Mouse (Mus musculus) thymus, postnatal 4 days (tissue): ENCODE data around the gene Tbc1d10c.

Experiments
- DNase-seq: peaks from one replicate; pipeline ENCODE4 v3.0.0; 2021

Gene Tbc1d10c

GRCm38 (mm10) chr19:4189051-4189620, 1.9 kb downstream of the Tbc1d10c start:
- DNase-seq = peak; percentile 43

- peak; percentile 17 for DNase-seq
These were observed 3.8 kb downstream of the Tbc1d10c start for GRCm38 (mm10) chr19:4187303-4187702.

- DNase-seq = peak; percentile 87
These were observed 5.8 kb downstream of the Tbc1d10c start for GRCm38 (mm10) chr19:4184976-4185975.

DNA sequence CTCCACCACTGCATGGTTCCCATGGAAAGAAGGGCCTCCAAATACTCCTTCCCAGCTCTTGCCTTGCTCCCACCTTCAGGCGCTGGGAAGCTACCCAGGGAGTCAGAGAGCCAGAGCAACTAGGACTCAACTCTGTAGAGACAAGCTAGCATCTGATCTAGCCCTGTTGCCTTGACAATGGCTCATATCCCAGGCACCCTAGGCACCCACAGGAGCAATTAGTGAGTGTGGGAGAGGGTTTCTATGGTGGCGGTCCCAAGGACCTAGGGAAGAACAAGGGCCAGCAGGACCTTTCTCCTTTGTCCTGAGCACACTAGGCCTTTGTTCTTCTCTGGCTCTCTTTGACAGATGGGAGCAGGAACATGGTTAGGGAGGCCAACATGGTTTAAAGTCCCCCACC, 7.4 kb downstream of the Tbc1d10c start:
- no peak for DNase-seq

DNA sequence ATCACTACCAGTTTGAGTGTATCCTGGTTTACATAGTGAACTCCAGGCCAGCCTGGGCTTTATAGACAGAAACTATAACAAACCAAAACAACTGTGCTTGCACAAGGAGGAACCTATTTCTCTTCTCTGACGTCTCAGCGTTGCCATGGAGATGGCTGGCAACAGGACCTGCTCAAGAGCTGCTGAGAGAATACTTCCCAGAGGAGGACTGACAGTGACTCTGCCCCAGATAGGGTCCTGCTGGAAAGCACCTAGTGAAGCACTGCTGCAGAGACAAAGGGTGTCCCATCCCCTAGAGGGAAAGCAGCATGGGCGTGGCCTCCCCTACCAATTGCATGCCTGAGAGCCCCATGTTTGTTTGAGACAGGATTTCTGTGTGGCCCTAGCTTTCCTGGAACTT, 9.2 kb downstream of the Tbc1d10c start:
- DNase-seq = peak; percentile 63

DNA sequence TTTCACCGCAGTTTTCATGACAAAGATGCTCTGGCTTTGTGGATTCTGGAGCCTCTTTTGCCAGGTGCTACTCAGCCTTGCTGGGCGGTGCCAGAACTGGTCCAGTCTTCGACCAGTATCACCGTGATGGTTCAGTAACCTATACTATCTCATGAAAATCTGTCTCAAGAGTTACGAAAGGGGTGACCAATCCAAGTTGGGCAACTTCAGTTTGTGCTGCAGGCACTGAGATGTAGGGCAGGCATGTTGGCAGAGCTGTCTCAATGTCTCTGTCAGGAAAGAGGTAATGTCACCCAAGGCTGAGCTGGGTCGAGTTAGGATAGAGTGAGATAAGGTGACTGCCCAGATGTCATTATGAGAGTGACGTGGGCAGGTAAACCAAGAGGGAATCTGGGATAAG, 10.7 kb downstream of the Tbc1d10c start:
- no peak for DNase-seq

- no peak for DNase-seq
These were observed 15.6 kb downstream of the Tbc1d10c start, which contains the start of gene Carns1 for GRCm38 (mm10) chr19:4175368-4175947. Gene Carns1 (minus strand): TSS chr19:4175479.

DNA sequence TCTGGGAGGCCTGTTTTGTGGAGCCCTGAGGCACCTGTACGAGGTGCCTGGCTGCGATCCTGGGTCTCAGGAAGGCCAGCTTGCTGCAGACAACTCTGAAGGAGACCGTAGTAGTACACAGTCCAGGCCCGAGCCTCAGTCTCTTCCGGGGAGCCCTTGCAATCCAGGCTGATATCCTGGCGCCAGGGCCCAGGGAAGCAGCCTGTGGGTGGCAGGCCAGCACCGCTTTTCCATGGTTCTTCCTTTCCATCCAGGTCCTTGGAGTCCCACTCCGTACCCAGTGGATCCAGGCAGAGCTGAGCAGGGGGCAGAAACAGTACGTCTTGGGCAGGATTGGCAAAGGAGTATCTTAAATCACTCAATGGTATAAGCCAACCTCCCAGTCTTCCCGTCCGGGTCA, 18.2 kb downstream of the Tbc1d10c start:
- no peak for DNase-seq

- no peak for DNase-seq
These were observed 19.4 kb downstream of the Tbc1d10c start for GRCm38 (mm10) chr19:4171393-4172290.

- no peak for DNase-seq
These were observed 20.2 kb downstream of the Tbc1d10c start for GRCm38 (mm10) chr19:4170723-4171392.

- no peak for DNase-seq
These were observed 21.3 kb downstream of the Tbc1d10c start for GRCm38 (mm10) chr19:4169810-4170209.

- DNase-seq = peak; percentile 99
These were observed 21.7 kb downstream of the Tbc1d10c start for GRCm38 (mm10) chr19:4169378-4169784.

DNA sequence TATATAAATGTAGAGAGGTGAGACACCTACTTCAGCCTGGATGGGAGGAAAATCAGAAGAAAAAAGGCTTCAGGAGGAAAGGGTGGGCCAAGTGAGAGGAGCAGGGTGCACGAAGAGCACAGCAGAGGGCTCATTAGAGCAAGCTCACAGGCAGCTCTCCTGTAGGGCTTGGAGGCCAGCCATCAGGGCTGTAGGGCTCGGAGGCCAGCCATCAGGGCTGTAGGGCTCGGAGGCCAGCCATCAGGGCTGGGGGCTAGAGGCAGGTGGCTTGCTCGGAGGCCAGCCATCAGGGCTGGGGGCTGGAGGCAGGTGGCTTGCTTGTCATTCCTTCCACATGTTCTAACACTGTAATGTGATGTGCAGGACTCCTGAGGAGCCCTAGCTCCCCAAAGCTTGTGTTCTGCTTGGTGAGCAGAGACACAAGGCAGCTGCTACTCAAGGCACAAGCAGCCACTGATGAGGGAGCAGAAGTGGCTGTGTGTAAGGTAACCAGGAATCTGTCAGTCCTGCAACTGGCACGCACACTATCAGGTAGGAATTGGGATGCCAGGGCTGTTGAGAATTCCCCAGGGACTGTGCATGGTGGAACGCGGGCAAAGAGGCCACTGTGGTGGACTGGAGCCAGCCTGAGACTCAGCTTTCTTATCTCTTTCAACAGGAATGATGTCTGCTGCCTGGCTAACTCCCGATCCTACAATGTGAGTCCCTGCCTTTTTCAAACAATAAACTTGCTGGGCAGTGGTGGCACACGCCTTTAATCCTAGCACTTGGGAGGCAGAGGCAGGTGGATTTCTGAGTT, 24.2 kb downstream of the Tbc1d10c start:
- DNase-seq = no peak

GRCm38 (mm10) chr19:4164721-4165120, 26.4 kb downstream of the Tbc1d10c start:
- no peak for DNase-seq

GRCm38 (mm10) chr19:4164100-4164499, 27.0 kb downstream of the Tbc1d10c start:
- no peak for DNase-seq

DNA sequence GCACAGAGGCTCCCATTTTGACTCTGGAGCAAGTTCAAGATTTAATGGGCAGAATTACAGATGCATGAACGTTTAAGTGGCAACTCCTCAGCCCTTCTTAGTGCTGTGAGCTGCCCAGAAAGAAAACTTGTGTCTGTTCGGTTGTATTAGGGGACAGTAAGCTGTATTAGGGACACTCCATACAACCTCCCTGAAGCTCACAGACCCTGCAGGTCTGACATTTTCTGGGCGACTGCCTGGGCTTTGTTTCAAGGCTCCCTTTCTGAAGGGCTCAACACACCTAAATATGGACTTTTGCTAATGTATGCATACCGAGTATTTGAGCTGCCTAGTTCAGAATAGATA, 27.6 kb downstream of the Tbc1d10c start:
- DNase-seq = no peak

DNA sequence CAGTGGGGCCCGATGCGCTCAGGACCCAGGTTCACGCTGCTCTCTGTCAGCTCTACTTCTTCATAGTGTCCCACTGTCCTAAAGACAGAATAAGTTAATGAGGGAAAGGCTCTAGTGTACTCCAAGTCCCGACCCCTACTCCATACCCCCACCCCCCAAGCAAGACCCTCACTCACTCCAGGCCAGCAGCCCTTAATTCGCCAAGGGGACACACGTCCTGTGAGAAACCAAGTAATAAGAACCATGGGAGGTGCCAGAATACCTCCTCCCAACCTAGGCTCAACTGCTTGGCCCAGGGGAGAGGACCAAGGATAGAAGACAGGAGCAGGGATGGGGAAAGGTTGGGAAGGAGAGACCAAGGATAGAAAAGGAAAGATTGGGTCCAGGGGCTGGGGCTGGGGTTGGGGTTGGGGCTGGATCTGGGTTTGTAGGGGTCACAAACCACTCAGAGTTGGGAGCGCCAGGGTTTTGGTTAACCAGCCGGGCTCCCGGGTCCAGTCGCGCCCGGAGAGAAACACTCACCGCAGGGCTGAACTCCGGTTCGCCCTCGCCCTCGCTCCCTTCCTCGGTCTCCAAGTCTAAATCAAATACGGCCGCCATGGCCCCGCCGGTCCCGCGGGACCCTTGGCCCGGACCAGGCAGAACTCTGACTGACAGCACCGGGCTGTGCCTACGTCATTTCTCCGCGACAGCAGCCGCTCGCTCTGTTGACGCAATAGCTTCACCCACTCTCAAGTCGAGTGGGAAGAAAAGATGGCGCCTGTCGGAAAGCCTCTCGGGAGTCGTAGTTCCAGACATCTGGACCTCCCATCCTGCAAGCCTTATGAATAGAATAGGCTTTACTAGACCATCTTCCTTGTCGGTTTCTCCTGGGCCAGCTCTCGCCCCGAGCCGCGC, 28.2 kb downstream of the Tbc1d10c start, which contains the start of gene Rps6kb2:
Gene Rps6kb2 (minus strand): TSS at position 709 of the 897 bp plus-strand sequence.
- DNase-seq = peak; percentile 95

GRCm38 (mm10) chr19:4159049-4159448, 32.0 kb downstream of the Tbc1d10c start:
- no peak for DNase-seq

DNA sequence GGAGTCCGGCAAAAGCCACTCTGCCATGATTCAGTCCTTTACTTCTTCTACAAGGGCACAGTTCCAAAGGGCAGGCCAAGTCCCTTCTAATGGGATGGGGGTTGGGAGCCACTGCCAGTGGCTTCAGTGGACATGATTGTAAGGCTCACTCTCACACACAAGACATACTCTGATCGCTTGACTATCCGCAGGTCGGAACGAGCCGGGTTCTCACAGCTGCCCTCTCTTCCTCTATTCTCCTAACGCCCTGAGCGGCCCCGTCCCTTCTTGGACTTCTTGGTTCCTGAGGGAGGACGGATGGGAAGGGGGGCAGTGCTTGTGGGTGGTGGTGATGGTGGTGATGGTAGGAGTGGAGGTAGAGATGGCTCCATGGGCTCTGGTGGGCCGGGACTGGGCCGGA, 34.3 kb downstream of the Tbc1d10c start:
- DNase-seq = no peak

DNA sequence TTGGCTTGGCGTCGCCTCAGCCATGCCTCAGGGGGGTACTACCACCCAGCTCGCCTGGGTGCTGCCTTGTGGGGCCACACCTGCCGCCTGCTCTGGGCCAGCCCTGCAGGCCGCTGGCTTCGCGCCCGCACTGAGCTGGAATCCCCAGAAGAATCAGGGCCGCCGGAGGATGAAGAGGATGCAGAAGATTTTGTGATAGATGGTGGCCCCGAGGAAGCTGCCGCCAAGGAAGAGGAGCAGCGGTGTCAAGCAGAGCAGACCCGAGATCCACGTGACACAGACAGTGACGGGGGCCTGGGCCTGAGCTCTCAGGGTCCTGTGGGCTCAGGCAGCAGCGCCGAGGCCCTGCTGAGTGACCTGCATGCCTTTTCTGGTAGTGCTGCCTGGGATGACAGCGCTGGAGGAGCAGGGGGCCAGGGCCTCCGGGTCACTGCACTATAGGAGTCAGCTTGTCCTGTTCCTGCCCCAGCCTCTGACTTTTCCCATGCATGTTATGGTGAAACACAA, 35.0 kb downstream of the Tbc1d10c start:
- peak; percentile 56 for DNase-seq
